Mouse (Mus musculus) intestine, embryonic 16.5 days (tissue): ENCODE measurements around the gene Slc35f3. TPM values are rescaled to one million over a fixed set of nuclear protein-coding genes. Genes with fewer than 3 reads are reported as not detected.

Source experiments
- ATAC-seq: fragments of 200-750 bp; cut with Nextera tagmentation; 2 replicates; pipeline ENCODE4 v1.8.0; 2017; ENCODE audit warnings: moderate TSS enrichment, moderate library complexity
- H3K27ac ChIP-seq: fragments of 300-500 bp; sonication (generic); 2 replicates; pipeline ENCODE4 v1.5.1; 2014; ENCODE audit warnings: mild to moderate bottlenecking, low read length
- H3K27me3 ChIP-seq: fragments of 300-500 bp; sonication (generic); replicated peaks from 2 replicates; pipeline ENCODE4 v1.6.1; 2014; ENCODE audit warnings: low read length, control low read depth, mixed read lengths; ENCODE audit not compliant: control insufficient read depth, insufficient read depth
- H3K36me3 ChIP-seq: fragments of 300-500 bp; sonication (generic); 2 replicates; pipeline ENCODE4 v1.6.1; 2014; ENCODE audit warnings: low read length, control low read depth; ENCODE audit not compliant: control insufficient read depth, insufficient read depth
- H3K4me1 ChIP-seq: fragments of 300-500 bp; sonication (generic); 2 replicates; pipeline ENCODE4 v1.6.1; 2014; ENCODE audit warnings: low read length, control low read depth, mixed read lengths; ENCODE audit not compliant: control insufficient read depth, insufficient read depth
- H3K4me2 ChIP-seq: fragments of 300-500 bp; sonication (generic); 2 replicates; pipeline ENCODE4 v1.6.1; 2014; ENCODE audit warnings: low read depth, low read length, control low read depth
- H3K4me3 ChIP-seq: fragments of 300-500 bp; sonication (generic); 2 replicates; pipeline ENCODE4 v1.5.1; 2014; ENCODE audit warnings: mild to moderate bottlenecking, low read length
- H3K9ac ChIP-seq: fragments of 300-500 bp; sonication (generic); 2 replicates; pipeline ENCODE4 v1.6.1; 2014; ENCODE audit warnings: low read depth, low read length
- H3K9me3 ChIP-seq: fragments of 300-500 bp; sonication (generic); 2 replicates; pipeline ENCODE4 v1.6.1; 2016; ENCODE audit warnings: low read length, control low read depth; ENCODE audit not compliant: control insufficient read depth
- WGBS: fragments of 180-500 bp; shearing (Covaris S2); extraction: QIAGEN DNeasy Blood & Tissue Kit; methylation state at CpG from one replicate; pipeline ENCODE4 v1.1.7; 2014; 5-methylcytosine and 5-hydroxymethylcytosine counted together
- polyA plus RNA-seq: library from polyadenylated mRNA; unstranded; fragments of >200 nt; fragmentation: Nextera tagmentation; extraction: Ambion mirVana; gene quantifications from 2 replicates; pipeline ENCODE4 v1.2.1, GENCODE M21; 2015

Slc35f3 gene
- polyA plus RNA-seq, 1 experiment from 2014 or later: 0.20 TPM

- WGBS: 55% methylated on average over 3 of the region's 3 CpGs
- H3K27ac ChIP-seq: no peak overlapping the region
- no peak overlapping the region for H3K4me3 ChIP-seq
- no peaks in the 10 kb centered on the region; the same call in 1 of the 2 replicates for H3K9me3 ChIP-seq
- H3K9ac ChIP-seq: no peak overlapping the region
- no peaks in the 10 kb centered on the region for H3K36me3 ChIP-seq
- ATAC-seq: no peak
- H3K27me3 ChIP-seq: no peaks in the 10 kb centered on the region
- H3K4me1 ChIP-seq: peaks cover 9% of the 10 kb centered on the region; the same call in 1 of the 2 replicates
- no peak overlapping the region for H3K4me2 ChIP-seq
These were observed 59.6 kb downstream of the Slc35f3 start for GRCm38 (mm10) chr8:126357946-126358345.

- Histone ChIP-seq H3K9me3 (no peaks in the 10 kb centered on the region; the same call in 1 of the 2 replicates), H3K27me3 (no peaks in the 10 kb centered on the region), H3K27ac (no peak overlapping the region), H3K4me2 (no peak overlapping the region), H3K9ac (no peak overlapping the region), H3K36me3 (no peaks in the 10 kb centered on the region), H3K4me3 (no peak overlapping the region), H3K4me1 (peaks cover 9% of the 10 kb centered on the region; the same call in 1 of the 2 replicates)
- WGBS: 73% methylated on average over 6 of the region's 6 CpGs
- no peak for ATAC-seq
These were observed 60.9 kb downstream of the Slc35f3 start for GRCm38 (mm10) chr8:126359296-126359695.

DNA sequence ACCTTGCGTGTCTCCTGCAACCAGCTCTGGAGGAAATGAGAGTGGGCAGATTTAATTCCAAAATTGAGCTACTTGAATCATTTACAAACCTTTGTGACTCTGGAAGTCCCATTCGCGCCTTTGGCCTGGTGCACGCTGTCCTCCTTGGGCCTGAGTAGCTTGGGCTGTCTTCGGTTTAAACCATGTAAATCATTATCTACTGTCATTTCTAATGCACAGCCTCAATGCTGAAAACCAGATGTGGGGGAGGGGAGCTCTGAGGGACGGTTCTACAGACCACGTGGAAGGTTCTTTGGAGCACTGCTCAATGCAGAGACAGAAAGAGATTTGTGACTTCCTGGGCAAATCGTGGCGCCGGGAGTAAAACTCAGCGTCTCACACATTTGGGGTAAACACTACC, 61.7 kb downstream of the Slc35f3 start:
- WGBS: 54% methylated on average over 11 of the region's 11 CpGs

DNA sequence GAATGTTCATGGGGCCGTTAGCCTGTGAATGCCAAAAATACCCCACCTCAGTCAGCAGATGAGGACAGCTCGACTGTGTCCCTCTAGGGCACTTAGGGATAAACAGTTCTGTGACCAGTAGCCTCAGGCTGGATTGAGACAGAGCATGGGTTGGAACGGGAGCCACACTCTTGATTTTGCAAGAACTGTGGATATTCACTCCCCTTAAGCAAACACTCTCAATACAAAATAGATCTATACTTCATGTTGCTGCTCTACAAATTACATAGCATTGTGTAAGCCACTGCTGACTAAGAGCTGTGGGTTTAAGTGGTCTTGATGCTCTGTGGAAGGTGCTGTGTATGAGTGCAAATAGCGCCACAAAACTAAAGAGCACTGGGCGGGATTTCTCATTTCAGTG, 62.3 kb downstream of the Slc35f3 start:
- Histone ChIP-seq H3K4me3 (no peak overlapping the region), H3K27me3 (no peaks in the 10 kb centered on the region), H3K4me2 (no peak overlapping the region), H3K9me3 (no peaks in the 10 kb centered on the region; the same call in 1 of the 2 replicates), H3K9ac (no peak overlapping the region), H3K36me3 (no peaks in the 10 kb centered on the region), H3K27ac (no peak overlapping the region), H3K4me1 (peaks cover 9% of the 10 kb centered on the region; the same call in 1 of the 2 replicates)
- ATAC-seq: no peak
- 60% methylated on average over 5 of the region's 5 CpGs for WGBS

More for the DNA sequence above, 61.7 kb downstream of the Slc35f3 start:
- Histone ChIP-seq H3K9me3 (no peaks in the 10 kb centered on the region; the same call in 1 of the 2 replicates), H3K9ac (no peak overlapping the region), H3K4me2 (no peak overlapping the region), H3K36me3 (no peaks in the 10 kb centered on the region), H3K27me3 (no peaks in the 10 kb centered on the region), H3K4me3 (no peak overlapping the region), H3K4me1 (peaks cover 9% of the 10 kb centered on the region; the same call in 1 of the 2 replicates), H3K27ac (no peak overlapping the region)
- ATAC-seq: no peak

DNA sequence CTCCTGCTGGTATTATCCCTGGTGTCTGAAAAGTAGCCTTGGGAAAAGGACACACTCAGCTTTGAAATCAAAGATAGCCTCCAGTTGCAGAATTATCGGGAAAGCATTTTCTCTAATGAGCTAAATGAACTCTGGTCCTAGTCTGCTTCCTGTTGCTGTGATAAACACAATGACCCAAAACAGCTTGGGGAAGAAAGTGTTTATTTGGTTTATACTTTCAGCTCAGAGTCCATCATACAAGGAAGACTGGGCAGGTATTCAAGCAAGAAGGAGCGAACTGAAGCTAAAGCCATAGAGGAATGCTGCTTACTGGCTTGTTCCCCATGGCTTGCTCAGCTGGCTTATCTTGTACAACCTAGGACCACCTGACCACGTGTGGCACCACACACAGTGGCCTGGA, 67.9 kb downstream of the Slc35f3 start:
- no peaks in the 10 kb centered on the region for H3K27me3 ChIP-seq
- H3K4me1 ChIP-seq: no peaks in the 10 kb centered on the region
- H3K4me3 ChIP-seq: no peak overlapping the region
- no peak overlapping the region for H3K9ac ChIP-seq
- no peak overlapping the region for H3K4me2 ChIP-seq
- H3K36me3 ChIP-seq: no peaks in the 10 kb centered on the region
- no peak for ATAC-seq
- no peaks in the 10 kb centered on the region for H3K9me3 ChIP-seq
- no peak overlapping the region for H3K27ac ChIP-seq
- 71% methylated on average over 3 of the region's 3 CpGs for WGBS

DNA sequence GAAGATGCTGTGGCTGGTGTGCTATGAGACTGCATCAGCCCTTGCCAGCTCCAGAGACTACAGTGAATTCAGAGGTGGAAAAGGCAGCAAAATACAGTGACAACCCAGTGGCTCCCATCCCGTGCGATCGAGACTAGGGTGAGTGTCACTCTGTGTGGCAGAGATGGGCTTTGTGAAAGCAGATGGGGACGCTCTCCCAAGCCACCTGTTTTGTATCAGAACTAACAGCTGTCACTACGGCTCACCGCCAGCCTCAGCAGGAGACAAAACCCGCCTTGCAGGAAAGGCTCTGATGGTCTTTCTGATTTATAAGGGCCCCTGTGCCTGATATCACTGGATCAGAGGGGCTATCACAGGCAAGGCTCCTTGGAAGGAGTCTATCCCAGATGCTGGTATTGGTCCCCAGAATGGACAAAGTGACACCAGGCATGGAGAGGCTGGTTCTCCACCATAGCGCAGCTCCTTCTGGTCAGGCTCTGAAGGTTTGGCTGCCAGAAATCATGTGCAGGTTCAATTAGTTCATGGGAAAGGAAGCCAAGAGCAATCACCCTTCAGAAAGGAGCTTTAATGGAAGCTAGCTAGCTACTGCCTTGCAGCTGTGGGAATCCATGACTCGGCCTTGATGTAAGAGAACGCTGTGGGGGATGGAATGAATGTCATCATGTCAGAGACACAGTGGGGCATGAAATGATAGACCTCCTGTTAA, 70.1 kb downstream of the Slc35f3 start:
- H3K36me3 ChIP-seq: no peaks in the 10 kb centered on the region
- ATAC-seq: no peak
- H3K4me2 ChIP-seq: no peak overlapping the region
- WGBS: 83% methylated on average over 10 of the region's 10 CpGs
- no peak overlapping the region for H3K4me3 ChIP-seq
- H3K9me3 ChIP-seq: no peaks in the 10 kb centered on the region
- no peak overlapping the region for H3K27ac ChIP-seq
- no peaks in the 10 kb centered on the region for H3K4me1 ChIP-seq
- H3K9ac ChIP-seq: no peak overlapping the region
- no peaks in the 10 kb centered on the region for H3K27me3 ChIP-seq

- Histone ChIP-seq H3K9me3 (no peaks in the 10 kb centered on the region), H3K4me3 (no peak overlapping the region), H3K27me3 (no peaks in the 10 kb centered on the region), H3K4me1 (no peaks in the 10 kb centered on the region), H3K4me2 (no peak overlapping the region), H3K36me3 (no peaks in the 10 kb centered on the region), H3K27ac (no peak overlapping the region), H3K9ac (no peak overlapping the region)
- WGBS: 86% methylated on average over 3 of the region's 3 CpGs
- ATAC-seq: no peak
These were observed 73.5 kb downstream of the Slc35f3 start for GRCm38 (mm10) chr8:126371871-126372270.

GRCm38 (mm10) chr8:126379580-126379979, 81.2 kb downstream of the Slc35f3 start:
- no peak overlapping the region for H3K27ac ChIP-seq
- H3K4me3 ChIP-seq: no peak overlapping the region
- H3K4me1 ChIP-seq: no peaks in the 10 kb centered on the region
- no peaks in the 10 kb centered on the region for H3K9me3 ChIP-seq
- ATAC-seq: no peak
- H3K4me2 ChIP-seq: no peak overlapping the region
- H3K36me3 ChIP-seq: no peaks in the 10 kb centered on the region
- H3K9ac ChIP-seq: no peak overlapping the region
- WGBS: 84% methylated on average over 6 of the region's 6 CpGs
- H3K27me3 ChIP-seq: no peaks in the 10 kb centered on the region

DNA sequence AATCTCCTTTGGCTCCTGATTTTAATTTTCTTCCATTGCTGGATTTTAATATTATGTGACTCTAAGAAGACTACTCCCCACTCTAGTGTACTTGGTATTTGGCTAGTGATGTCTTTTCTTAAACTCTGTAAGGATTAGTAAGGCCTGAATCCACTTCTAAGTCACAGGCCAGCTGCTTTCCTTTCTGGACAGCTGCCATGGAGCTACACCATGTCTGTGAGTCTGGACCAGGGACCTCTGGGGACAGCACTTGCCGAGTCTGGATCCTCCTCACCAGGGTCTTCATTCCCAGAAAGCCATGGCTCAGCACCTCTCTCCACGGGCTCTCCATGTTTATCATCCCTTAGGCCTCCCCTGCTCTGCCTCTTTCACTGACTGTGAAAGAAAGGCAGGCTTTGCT, 81.8 kb downstream of the Slc35f3 start:
- H3K4me1 ChIP-seq: no peaks in the 10 kb centered on the region
- H3K27ac ChIP-seq: no peak overlapping the region
- H3K36me3 ChIP-seq: no peaks in the 10 kb centered on the region
- no peaks in the 10 kb centered on the region for H3K27me3 ChIP-seq
- ATAC-seq: no peak
- H3K4me3 ChIP-seq: no peak overlapping the region
- no peaks in the 10 kb centered on the region for H3K9me3 ChIP-seq
- H3K4me2 ChIP-seq: no peak overlapping the region
- no peak overlapping the region for H3K9ac ChIP-seq
- 44% methylated on average over 2 of the region's 2 CpGs for WGBS

DNA sequence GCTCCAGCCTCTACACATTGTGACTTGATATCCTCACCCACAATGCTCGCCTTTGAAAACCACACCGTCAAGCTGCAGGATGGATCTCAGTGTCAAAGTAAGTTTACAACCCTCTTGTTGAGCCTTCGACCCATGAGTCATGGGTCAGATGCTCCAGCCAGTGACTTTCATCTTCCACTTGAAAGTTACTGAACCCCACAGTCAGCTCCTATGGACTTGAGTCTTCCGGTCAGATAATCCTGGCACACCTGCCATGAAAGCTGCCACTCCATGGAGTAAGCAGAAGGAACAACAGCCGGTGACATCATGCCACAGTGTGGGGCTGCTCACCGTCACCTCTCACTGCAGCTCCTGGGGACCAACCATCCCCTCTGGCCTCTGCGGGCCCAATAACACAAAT, 82.9 kb downstream of the Slc35f3 start:
- 80% methylated on average over 7 of the region's 7 CpGs for WGBS
- Histone ChIP-seq H3K9ac (no peak overlapping the region), H3K4me2 (no peak overlapping the region), H3K9me3 (no peaks in the 10 kb centered on the region), H3K4me1 (no peaks in the 10 kb centered on the region), H3K27ac (no peak overlapping the region), H3K36me3 (no peaks in the 10 kb centered on the region), H3K27me3 (no peaks in the 10 kb centered on the region), H3K4me3 (no peak overlapping the region)
- no peak for ATAC-seq
